Mouse (Mus musculus) spleen, postnatal 14 days (tissue): ENCODE measurements around the gene Castor2.

Source experiments
- DNase-seq, 2 experiments: peaks; one replicate each; pipeline ENCODE4 v3.0.0; 2021 to 2022; ENCODE audit warnings: low spot score in 2 of 2

Gene Castor2

DNA sequence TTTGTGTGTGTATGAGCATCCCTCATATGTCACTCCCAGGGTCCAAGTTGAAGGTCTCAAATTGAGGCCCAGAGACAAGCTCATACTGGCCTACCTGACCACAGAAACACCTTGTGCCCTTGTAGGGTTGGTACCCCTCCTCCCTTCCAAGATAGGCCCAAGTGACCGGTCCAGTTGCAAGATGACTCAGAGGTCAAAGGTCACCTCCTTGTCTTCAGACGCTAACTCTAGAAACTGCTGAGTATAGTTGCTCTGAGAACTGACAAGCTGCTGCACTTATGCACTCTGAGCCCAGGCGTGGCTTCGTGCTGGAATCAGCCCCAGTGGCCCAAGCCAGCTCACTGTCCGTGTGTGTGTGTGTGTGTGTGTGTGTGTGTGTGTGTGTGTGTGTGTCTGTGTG is 2.4 kb downstream of the Castor2 start:
- DNase-seq = no peak

DNA sequence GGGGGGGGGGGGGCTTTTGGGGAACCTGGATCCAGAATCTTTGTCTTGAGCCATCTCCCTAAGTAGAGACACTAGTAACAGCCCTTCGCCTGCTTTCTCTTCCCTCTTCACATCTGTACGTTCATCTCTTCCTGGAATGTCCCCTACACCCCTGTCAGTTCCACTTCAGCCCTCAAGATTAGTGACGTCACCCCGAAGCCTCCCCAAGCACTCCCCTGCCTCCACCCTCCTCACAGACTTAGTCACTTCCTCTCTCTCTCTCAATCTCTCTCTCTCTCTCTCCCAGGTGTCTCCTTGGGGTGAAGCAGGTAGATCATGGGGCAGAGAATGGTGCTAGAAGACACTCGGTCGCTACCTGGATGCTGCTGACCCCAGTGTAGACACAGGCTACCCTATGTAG is 3.2 kb downstream of the Castor2 start:
- DNase-seq = no peak

DNA sequence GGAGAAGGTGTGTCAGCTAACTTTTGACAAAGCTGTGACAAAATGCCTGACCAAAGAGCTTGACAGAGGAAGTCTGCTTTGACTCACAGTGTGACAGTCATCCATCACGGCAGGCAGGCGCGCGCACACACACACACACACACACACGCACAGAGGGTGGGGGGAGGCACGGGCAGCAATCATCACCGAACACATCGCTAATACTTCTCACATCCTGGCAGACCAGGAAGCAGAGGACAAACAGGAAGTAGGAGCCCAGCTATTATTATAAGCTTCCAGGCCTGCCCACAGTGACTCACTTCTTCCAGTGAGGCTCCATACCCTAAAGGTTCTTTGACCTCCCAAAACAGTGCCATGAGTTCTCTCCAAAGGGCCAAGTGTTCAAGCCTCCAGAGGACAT is 6.3 kb downstream of the Castor2 start:
- DNase-seq = no peak

DNA sequence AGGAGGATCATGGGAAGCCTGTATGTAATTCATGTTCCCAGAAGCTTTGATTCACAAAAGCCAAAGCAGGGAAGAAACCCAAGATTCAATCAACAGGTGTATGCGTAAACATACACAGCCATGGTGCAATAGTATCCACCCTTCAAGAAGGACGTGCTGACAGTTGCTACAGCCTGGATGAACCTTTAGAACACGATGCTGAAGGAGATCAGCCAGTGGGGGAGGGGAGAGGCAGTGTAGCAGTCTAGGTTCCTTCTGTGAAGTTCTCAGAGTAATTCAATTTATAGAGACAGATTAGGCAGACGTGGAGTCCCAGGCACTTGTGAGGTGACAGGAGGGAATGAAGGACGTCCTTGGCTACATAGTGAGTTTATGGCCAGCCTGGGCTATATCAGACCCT is 15.5 kb downstream of the Castor2 start:
- no peak for DNase-seq

DNA sequence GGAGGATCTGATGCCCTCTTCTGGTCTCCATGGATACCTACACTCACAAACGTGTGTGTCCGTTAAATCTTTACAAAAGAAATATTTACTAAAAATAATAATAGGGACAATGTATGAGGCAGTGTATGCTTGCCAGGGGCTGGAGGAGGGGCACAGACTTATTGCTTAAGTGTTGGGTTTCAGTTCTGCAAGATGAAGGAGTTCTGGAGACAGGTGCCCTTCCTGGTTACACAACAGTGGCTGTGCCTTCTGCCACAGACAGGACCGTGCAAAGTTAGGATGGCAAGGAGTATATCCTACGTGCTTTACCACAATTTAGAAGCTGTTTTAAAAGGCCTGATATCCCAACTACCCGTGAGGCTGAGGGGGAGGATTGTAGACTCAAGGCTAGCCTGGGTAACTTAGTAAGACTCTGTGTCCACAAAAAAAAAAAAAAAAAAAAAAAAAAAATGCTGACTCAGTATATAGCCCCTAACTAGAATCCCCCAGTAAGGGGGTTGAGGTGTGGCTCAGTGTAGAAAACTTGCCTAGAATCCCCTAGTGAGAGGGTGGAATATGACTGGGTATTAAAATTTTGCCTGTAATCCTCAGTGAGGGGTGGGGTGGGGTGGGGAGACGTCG is 16.2 kb downstream of the Castor2 start:
- no peak for DNase-seq

DNA sequence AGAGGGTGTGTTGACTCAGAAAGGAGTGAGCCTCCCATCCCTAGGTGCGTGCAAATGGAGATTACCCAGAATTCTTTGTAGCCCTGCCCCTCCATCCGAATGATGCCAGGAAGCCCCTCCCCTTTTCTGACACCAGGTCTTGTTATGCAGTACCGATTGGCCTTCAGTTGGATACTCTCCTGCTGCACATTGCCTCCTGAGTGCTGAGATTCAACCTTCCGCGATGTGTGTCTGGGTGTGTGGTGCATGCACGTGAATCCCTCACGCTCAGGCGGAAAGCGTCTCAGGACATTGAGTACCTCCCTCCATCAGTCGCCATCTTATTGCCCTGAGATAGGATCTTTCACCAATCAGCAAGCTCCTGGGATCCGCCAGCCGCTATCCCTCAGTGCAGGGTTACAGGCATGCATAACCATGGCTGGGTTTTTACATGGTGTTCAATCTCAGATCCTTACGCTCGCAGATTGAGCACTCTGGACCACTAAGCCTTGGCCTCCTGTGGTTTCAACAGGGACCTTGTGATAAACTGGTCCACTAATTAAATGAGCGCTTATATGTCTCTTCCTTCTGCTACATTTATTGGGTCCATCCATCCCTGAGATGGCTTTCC is 19.4 kb downstream of the Castor2 start:
- DNase-seq = no peak

DNA sequence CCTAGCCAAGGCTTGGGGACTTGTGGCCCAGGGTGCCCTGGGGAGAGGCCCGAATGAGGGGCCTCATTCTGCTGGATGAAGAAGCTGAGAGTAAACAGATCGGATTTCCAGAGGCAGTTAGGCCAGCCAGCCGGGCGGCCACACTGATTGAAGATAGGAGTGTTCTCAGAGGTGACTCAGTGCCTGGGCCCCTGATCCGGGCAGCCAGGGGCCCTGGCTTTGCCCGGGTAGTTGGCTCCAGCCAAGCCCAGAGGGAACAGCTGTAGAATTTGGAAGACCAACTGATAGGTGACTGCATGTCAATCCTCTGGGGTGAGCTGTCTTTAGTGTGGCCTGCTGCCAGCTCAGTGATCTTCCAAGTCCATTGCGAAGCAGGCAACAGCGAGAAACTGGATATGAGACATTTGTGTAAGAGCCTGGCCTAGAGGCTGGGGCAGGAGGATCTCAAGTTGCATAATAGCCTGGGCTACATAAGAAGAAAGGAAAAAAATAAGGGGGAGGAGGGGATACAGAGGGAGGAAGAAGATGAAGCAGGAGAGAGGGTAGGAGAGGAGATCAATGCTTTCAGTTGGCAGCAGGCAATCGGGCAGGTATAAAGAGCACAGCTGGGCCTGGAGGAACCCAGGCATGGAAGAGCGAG is 20.1 kb downstream of the Castor2 start:
- DNase-seq = no peak

DNA sequence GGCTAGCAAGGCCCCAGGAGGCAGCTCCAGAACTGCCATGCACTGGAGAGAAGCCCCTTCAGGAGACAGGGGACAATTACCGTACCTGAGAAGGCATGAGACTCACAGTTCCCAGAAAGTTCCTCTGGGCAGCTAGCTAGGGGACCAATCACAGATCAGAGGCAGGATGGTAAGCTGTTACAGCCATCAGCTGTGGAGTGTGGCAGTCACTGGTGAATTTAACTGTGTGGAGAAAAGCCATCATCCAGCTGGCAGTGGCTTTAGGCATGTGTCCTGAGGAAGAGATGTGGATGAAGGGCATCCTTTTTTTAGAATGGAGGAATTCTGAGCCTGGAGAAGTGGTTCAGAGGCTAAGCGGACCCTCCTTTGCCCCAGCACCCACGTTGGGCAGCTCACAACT is 20.6 kb downstream of the Castor2 start:
- DNase-seq = no peak

DNA sequence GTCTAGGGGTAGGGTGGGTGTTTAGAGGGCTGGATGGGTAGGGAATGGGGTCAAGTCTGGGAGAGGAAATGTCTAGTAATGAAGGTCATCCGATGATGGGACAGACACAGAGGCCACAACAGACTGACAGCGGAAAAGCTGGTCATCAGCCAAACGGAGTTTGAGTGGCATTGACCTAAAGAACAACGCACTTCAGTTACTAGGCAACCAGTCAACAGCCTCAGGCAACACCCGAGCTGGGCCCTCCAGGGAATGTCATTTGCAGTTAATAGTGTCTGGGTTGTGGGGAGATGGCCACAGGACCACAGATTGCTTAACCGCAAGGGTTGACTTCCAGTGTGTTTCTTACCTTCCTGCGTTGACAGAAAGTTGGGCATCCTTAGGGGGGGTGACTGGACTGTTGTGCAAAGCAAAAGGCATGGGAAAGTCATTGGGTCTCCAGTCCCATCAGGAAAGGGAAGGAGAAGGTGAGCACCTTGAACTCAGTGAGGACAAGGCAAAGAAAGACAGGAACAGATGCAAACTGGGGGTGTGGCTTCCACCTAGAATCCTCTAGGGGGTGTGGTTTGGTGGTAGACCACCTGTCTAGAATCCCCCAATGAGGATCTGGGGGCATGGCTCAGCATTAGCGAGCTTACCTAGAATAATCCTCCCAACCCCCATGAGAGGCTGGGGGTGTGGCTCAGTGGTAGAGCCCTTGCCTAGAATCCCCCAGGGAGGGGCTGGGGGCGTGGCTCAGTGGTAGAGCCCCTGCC is 21.8 kb downstream of the Castor2 start:
- DNase-seq = no peak

DNA sequence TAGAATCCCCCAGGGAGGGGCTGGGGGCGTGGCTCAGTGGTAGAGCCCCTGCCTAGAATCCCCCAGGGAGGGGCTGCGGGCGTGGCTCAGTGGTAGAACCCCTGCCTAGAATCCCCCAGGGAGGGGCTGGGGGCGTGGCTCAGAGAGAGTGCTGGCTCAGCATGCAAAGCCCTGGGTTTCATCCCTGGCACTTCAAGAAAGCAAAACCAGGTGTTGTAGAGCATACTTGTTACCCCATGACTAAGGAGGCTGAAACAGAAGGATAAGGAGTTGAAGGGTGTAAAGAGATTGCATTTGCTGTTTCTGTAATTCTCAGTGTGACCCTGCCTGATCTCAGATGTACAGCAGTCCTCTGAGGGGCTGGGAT is 22.4 kb downstream of the Castor2 start:
- DNase-seq = no peak

DNA sequence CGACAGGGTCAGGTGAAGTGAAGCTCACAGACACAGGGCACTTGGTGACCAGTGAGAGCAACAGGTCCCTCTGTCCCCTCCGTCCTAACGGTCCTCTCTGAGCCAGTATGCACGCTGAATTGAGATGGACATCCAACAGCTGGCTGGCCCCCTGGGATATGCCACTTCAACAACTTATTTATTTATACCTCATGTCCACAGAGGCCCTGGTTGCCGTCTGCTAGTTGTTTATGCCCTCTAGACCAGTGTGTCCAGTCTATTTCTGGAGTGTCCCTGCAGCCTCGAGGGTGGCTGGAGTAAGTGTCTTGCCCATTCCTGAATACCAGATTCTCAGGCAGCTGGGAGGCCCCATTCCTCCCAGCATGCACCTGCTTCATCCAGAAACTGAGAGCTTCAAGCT is 24.3 kb downstream of the Castor2 start:
- no peak for DNase-seq

DNA sequence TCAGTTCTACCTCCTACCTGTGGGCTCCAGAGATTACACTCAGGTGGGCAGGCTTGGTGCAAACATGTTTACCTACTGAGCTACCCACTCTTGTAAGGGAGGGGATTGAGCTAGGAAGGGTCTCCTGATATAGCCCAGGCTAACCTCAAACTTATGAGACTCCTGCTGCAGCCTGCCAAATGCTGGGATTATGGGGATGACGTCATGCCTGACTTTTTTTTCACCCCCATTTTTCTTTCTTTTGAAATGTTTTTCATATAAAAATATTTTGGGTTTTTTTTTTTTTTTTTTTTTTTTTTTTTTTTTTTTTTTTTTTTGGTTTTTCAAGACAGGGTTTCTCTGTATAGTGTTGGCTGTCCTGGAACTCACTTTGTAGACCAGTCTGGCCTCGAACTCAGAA is 26.7 kb downstream of the Castor2 start:
- DNase-seq = no peak

DNA sequence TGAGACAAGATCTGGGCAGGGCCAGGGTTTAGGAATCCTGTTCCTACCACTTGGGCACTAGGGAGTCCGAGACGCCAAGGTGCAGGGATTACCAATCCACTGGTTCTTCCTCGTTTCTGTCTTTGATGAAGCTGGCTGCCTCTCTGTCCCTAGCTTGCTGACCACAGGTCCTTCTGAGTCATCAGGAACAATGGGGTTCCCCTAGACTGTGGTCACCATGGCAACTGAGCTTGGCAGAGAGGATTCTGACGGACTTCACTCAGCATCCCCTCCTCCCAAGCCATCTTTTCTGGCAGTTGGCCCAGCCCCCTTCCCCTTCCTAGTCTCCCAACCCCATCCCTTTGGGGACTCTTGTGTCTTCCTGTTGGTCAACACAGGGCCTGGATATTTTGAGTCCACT is 32.1 kb downstream of the Castor2 start:
- no peak for DNase-seq

DNA sequence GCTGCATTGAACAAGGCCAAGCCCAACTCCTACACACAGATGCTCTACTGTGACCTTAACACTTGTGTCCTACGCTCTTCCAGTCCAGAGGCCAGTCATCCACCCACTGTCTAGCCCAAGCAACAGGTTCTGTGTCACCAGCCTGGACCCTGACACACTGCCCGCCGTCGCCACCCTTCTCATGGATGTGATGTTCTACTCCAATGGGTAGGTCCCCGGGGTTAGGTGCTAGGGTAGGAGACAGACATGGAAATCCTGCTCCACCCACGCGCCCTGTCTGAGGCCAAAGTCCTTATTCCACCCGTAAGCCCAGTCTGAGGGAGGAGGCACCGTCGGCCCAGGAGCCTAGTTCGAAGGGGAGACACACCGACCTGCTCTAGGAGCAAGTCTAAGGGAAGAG is 36.5 kb downstream of the Castor2 start:
- DNase-seq = no peak

DNA sequence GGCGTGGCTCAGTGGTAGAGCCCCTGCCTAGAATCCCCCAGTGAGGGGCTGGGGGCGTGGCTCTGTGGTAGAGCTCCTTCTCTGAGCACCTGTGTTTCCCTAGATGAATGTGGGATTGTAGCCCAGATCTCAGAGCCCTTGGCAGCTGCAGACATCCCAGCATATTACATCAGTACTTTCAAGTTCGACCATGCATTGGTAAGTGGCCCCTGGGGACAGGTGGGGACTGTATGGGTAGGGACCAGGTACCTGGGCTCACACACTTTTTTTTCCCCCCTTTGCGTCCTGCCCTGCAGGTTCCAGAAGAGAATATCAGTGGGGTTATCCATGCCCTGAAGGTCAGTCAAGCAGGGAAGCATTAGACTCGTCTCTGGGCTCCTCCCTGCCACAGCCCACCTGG is 38.4 kb downstream of the Castor2 start:
- DNase-seq = no peak

DNA sequence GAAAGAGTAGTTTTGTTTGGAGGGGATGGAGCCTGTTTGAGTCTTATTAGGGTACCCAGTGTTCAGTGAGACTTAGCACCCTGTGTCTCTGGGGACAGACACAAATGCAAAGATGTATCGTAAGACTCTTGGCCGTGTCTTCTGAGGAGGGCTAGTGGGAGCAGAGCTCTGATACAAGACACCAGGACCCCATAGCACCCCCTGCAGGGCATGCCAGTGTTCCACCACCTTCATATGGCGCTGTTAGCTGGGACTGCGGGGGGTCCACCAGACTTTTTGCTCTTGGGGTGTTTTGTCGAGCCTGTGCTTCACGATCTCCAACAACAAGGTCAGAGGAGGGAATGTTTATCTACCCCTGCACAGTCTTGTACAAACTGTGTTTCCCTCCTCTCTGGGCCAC is 39.9 kb downstream of the Castor2 start:
- DNase-seq = no peak

DNA sequence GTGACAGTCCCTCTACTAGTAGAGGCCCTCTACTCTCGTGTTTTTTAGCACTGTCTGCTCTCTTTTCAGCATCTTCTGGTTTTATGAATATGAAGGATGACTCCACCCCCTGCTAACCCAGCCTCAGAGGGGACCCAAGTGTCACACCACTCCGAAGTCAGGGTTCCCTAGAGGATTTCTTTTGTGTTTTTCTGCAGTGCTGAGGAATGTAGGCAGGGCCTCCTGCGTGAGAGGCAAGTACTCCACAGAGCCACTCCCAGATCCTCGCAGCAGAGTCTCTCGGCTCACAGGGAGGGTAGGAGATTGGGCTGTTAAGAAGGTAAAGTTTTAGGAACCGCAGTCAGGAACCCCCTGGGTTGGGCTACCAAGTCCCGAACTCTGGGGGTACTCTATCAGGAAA is 41.7 kb downstream of the Castor2 start:
- no peak for DNase-seq

DNA sequence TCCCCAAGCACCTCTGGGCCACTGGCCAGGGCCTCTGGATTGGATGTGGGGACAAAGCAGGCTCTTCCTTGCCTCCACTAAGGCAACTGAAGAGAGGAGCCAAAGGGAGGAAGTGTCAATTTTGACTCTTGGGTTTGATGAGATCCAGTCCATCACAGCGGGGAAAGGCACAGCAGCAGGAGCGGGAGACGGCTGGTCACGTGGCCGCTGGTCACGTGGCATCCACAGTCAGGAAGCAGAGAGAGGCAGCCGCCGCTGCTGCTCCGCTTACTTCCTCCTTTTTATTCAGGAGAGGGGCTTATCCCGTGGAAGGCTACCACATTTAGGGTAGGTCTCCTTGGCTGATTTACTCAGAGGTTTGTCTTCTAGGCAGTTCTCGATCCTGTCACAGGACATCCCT is 42.9 kb downstream of the Castor2 start:
- DNase-seq = no peak

DNA sequence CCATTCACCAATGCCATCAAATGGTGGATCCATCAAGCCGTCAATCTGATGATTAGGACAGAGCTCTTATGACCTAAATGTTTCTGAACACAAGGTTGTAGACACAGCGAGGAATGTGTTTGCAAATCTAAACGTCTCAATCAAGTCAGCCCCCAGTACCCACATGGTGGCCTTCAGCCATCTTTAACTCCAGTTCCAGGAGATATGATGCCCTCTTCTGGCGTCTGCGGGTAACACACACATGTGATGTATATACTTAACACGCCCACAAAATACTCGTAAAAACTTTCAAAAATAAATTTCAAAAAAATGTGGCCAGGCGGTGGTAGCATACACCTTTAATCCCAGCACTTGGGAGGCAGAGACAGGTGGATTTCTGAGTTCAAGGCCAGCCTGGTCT is 45.5 kb downstream of the Castor2 start:
- DNase-seq = no peak

DNA sequence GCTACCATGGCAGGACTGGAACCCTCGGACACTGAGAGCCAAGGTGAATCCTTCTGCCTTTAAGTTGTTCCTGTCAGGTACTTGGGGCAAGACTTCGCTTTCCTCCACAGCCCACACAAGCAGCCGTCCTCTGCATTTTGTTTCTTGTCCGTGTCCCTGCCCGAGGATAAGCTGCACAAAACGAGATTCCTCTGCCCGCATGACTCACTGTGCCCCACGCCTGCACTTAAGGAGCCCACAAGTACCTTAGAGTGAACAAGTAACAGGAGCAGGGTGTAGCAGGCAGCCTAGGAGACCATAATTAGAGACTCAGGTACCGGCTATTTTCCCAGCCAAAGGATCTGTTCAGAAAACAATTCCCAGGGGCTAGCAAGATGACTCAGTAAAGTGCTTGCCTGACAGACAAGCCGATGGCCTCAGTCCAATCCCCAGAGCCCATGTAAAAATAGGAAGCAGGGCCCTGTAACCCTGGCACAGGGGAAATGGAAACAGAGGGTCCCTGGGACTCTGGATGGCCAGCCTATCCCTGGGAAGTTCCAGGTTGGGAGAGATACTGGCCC is 47.8 kb downstream of the Castor2 start:
- no peak for DNase-seq

DNA sequence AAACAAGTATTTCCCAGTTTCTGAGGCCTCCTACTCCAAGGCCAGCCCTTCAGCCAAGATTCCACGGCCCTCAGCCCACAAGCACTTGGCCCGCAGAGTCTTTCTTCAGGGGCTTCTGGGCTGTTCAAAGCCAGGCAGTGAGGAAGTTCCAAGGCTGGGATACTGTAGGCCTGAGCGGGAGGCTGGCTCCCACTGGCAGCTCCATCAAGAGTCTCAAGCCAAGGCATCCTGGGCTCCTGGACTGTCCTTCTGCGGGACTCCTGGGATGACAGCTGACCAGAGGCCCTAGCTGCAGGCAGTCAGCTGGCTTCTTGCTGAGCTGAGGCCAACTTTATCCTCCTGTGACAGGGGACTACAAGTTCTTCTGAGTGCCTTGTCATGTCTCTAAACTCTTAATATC is 48.6 kb downstream of the Castor2 start:
- no peak for DNase-seq

DNA sequence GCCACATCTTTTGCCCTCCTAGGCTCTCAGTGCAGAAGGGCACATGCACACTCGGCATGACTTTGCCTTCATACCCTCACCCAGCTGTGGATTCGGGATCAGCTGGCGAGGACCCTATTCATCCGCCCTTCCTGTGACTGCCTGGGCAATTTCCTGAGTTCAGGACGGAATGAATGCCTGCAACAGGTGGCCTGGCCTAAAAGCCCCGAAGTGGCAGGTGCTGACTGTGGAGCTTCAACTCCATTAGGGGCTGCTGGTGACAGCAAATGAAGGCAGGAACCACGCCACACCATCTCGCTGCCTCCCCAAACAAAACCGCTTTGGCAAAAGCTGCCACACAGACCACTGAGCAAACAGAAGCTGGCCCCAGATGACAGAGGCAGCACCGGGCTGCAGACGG is 52.4 kb downstream of the Castor2 start:
- DNase-seq = no peak
